Mouse (Mus musculus): ENCODE results near the gene Kcnip1. TPM values are rescaled to one million over a fixed set of nuclear protein-coding genes. Genes with fewer than 3 reads are reported as not detected.

Gene Kcnip1
- polyA plus RNA-seq, 1 experiment from 2014 or later, result 2.5 TPM

DNA sequence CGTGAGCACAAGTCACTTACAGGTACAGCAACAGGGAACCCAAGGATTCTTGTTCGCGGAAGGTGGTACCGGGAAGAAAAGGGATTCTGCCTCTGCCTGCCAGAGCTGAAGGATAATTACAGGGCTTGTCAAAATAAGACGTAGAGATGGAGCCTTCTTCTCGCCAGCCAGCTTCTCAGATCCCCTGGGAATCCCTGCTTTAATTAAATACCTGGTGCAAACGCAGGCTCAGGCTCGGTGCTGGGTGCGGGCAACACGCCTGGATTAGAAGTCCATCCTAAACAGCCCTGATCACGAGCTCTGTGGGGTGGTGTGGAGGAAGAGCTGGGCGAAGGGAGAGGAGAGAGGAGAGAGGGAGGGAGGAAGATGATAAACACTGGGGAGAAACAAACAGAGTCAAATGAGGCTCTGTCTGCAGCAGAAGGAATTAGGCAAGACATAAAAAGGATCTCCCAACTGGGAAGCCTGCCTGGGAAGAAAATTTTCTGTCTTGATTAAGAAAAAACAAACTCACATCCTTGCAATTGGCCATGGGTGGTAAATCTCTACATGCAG, 194.8 kb downstream of the Kcnip1 start:
- 51% methylated on average over 12 of the region's 12 CpGs for WGBS
- no peaks in the 10 kb centered on the region for H3K4me1 ChIP-seq (replicated peaks; ENCODE audit: control insufficient read depth, insufficient read depth, low read length)

DNA sequence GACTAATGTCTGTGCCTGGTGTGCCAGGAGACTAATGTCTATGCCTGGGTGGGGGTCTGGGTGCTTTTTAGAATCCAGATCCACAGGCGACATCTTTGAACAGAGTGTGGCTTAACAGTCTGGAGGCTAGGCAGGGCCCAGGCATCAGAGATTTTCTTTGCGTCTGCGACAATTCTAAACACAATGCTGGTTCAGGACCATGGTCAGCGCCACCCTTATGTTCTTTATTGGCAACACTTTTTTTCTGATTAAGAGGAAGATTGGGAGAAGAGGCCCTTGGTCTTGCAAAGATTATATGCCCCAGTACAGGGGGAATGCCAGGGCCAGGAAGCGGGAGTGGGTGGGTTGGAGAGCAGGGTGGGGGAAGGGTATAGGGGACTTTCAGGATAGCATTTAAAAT, 205.6 kb downstream of the Kcnip1 start:
- no peak overlapping the region for H3K9ac ChIP-seq (ENCODE audit: low read depth, low read length)
- no peak for TF ChIP-seq CTCF (IDR thresholded peaks at IDR 0.05; ENCODE audit: low read depth)
- no peak overlapping the region for H3K4me3 ChIP-seq (ENCODE audit: low read depth, low read length)
- no peak for ATAC-seq
- no peak overlapping the region for H3K27ac ChIP-seq (ENCODE audit: low read depth, low read length)
- no peaks in the 10 kb centered on the region for H3K36me3 ChIP-seq (ENCODE audit: control insufficient read depth, insufficient read depth)
- H3K27me3 ChIP-seq (replicated peaks; ENCODE audit: control insufficient read depth, insufficient read depth, low read length), result no peaks in the 10 kb centered on the region
- H3K4me1 ChIP-seq (replicated peaks; ENCODE audit: control insufficient read depth, insufficient read depth, low read length), result no peaks in the 10 kb centered on the region
- 21% methylated on average over 5 of the region's 5 CpGs for WGBS
- no peak overlapping the region for H3K4me2 ChIP-seq (replicated peaks; ENCODE audit: low read depth)
- no peaks in the 10 kb centered on the region for H3K9me3 ChIP-seq (ENCODE audit: control insufficient read depth)

More for the DNA sequence above, 194.8 kb downstream of the Kcnip1 start:
- no peak for TF ChIP-seq CTCF (IDR thresholded peaks at IDR 0.05; ENCODE audit: low read depth)
- Histone ChIP-seq H3K27me3 (replicated peaks; ENCODE audit: control insufficient read depth, insufficient read depth, low read length) (no peaks in the 10 kb centered on the region), H3K4me2 (replicated peaks; ENCODE audit: low read depth) (no peak overlapping the region), H3K27ac (ENCODE audit: low read depth, low read length) (no peak overlapping the region), H3K36me3 (ENCODE audit: control insufficient read depth, insufficient read depth) (no peaks in the 10 kb centered on the region), H3K4me3 (ENCODE audit: low read depth, low read length) (no peak overlapping the region), H3K9ac (ENCODE audit: low read depth, low read length) (no peak overlapping the region), H3K9me3 (ENCODE audit: control insufficient read depth) (no peaks in the 10 kb centered on the region)
- ATAC-seq, result no peak

DNA sequence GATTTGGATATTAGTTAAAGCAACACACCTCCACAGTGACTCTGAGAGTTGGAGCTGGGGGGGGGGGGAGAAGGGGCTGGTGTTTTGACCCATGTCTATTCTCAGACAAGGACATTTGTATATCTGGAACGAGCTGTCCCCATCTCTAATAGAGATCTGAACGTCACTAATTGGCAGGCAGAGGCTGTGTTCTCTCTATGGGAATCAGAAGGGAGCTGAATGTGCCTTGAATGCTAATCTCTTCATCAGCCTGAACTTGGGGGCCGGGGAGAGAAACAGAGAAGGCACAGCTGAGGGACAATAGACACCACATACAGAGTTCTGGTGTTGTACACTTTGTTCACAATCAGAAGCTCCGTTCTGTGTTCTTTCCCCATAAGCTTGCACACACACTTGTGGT, 206.4 kb downstream of the Kcnip1 start:
- WGBS, result 76% methylated on average over 4 of the region's 4 CpGs
- H3K4me2 ChIP-seq (replicated peaks; ENCODE audit: low read depth), result no peak overlapping the region
- no peaks in the 10 kb centered on the region for H3K9me3 ChIP-seq (ENCODE audit: control insufficient read depth)
- H3K4me3 ChIP-seq (ENCODE audit: low read depth, low read length), result no peak overlapping the region
- TF ChIP-seq CTCF (IDR thresholded peaks at IDR 0.05; ENCODE audit: low read depth), result no peak
- H3K9ac ChIP-seq (ENCODE audit: low read depth, low read length), result no peak overlapping the region
- no peak overlapping the region for H3K27ac ChIP-seq (ENCODE audit: low read depth, low read length)
- H3K36me3 ChIP-seq (ENCODE audit: control insufficient read depth, insufficient read depth), result no peaks in the 10 kb centered on the region
- no peaks in the 10 kb centered on the region for H3K27me3 ChIP-seq (replicated peaks; ENCODE audit: control insufficient read depth, insufficient read depth, low read length)
- ATAC-seq, result no peak
- H3K4me1 ChIP-seq (replicated peaks; ENCODE audit: control insufficient read depth, insufficient read depth, low read length), result no peaks in the 10 kb centered on the region

DNA sequence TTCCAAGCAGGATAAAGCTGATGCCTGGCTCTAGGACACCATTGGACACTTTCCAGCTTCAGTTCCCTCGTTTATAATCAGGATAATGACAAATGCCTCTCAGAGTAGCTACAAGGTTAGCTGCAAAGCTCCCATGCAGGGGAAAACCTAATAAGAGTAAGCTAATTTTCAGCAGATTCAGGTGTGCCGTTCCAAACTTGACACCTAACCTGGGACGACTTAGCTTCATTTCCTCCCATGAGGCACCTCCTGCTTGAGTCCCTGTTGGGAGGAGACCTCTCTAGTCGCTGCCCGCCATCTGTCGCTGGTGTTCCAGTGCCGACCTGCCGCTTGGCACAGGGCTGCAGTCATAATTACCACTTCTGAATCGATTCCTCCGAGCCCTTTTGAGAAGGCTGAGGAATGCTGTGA, 211.4 kb downstream of the Kcnip1 start:
- Histone ChIP-seq H3K9ac (ENCODE audit: low read depth, low read length) (no peak overlapping the region), H3K27ac (ENCODE audit: low read depth, low read length) (no peak overlapping the region), H3K4me2 (replicated peaks; ENCODE audit: low read depth) (no peak overlapping the region), H3K27me3 (replicated peaks; ENCODE audit: control insufficient read depth, insufficient read depth, low read length) (no peaks in the 10 kb centered on the region), H3K9me3 (ENCODE audit: control insufficient read depth) (no peaks in the 10 kb centered on the region), H3K4me1 (replicated peaks; ENCODE audit: control insufficient read depth, insufficient read depth, low read length) (no peaks in the 10 kb centered on the region), H3K4me3 (ENCODE audit: low read depth, low read length) (no peak overlapping the region), H3K36me3 (ENCODE audit: control insufficient read depth, insufficient read depth) (no peaks in the 10 kb centered on the region)
- 47% methylated on average over 10 of the region's 10 CpGs for WGBS
- TF ChIP-seq CTCF (IDR thresholded peaks at IDR 0.05; ENCODE audit: low read depth), result no peak
- ATAC-seq, result no peak

DNA sequence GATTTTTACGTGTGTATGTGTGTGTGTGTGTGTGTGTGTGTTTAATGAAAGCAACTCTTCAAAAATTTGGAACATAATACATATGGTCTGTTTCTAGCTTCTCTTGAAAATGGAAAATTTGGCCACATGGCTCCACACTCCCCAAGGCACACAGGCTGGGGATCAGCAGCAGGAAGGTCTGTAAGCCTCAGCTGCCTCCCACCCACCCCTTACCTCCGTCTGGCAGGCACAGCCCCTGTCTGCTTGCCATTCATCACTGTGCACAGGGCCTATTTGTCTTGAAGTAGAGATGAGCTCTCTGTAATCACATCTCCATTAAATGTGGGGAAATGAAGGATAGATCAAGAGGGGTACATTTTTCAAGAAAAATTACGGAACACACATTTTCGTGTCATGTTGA, 212.7 kb downstream of the Kcnip1 start:
- no peaks in the 10 kb centered on the region for H3K4me1 ChIP-seq (replicated peaks; ENCODE audit: control insufficient read depth, insufficient read depth, low read length)
- 58% methylated on average over 4 of the region's 4 CpGs for WGBS
- no peak for ATAC-seq
- H3K9me3 ChIP-seq (ENCODE audit: control insufficient read depth), result no peaks in the 10 kb centered on the region
- no peak overlapping the region for H3K4me3 ChIP-seq (ENCODE audit: low read depth, low read length)
- no peaks in the 10 kb centered on the region for H3K36me3 ChIP-seq (ENCODE audit: control insufficient read depth, insufficient read depth)
- H3K4me2 ChIP-seq (replicated peaks; ENCODE audit: low read depth), result no peak overlapping the region
- TF ChIP-seq CTCF (IDR thresholded peaks at IDR 0.05; ENCODE audit: low read depth), result no peak
- H3K9ac ChIP-seq (ENCODE audit: low read depth, low read length), result no peak overlapping the region
- H3K27me3 ChIP-seq (replicated peaks; ENCODE audit: control insufficient read depth, insufficient read depth, low read length), result no peaks in the 10 kb centered on the region
- no peak overlapping the region for H3K27ac ChIP-seq (ENCODE audit: low read depth, low read length)

DNA sequence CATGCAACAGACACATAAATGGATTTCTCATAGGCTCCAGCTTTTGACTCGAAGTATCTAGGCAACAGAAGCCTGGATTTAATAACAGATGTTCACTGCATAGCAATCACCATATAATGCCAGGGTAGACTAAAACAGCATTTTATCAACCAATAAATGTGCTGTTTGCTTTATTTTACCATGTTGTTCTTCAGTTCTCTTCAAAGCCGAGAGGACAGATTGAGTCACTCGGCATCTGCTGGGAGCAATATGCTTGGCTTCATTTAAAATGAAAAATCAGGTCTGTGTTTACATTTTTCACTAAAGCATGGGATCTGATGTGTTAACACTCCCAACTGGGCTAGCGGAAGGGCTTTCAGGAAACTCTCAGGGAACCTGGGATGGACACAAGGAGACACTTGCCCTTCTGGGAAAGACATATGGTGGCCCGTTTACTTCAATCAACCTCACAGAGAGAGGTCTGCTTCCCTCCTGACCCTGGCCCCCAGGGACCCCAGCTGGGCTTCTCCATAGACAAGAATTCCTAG, 220.3 kb downstream of the Kcnip1 start:
- H3K4me3 ChIP-seq (ENCODE audit: low read depth, low read length), result no peak overlapping the region
- H3K36me3 ChIP-seq (ENCODE audit: control insufficient read depth, insufficient read depth), result no peaks in the 10 kb centered on the region
- no peak overlapping the region for H3K9ac ChIP-seq (ENCODE audit: low read depth, low read length)
- TF ChIP-seq CTCF (IDR thresholded peaks at IDR 0.05; ENCODE audit: low read depth), result no peak
- no peaks in the 10 kb centered on the region for H3K27me3 ChIP-seq (replicated peaks; ENCODE audit: control insufficient read depth, insufficient read depth, low read length)
- 56% methylated on average over 5 of the region's 5 CpGs for WGBS
- no peak overlapping the region for H3K27ac ChIP-seq (ENCODE audit: low read depth, low read length)
- H3K4me1 ChIP-seq (replicated peaks; ENCODE audit: control insufficient read depth, insufficient read depth, low read length), result no peaks in the 10 kb centered on the region
- no peak overlapping the region for H3K4me2 ChIP-seq (replicated peaks; ENCODE audit: low read depth)
- ATAC-seq, result no peak
- no peaks in the 10 kb centered on the region for H3K9me3 ChIP-seq (ENCODE audit: control insufficient read depth)

DNA sequence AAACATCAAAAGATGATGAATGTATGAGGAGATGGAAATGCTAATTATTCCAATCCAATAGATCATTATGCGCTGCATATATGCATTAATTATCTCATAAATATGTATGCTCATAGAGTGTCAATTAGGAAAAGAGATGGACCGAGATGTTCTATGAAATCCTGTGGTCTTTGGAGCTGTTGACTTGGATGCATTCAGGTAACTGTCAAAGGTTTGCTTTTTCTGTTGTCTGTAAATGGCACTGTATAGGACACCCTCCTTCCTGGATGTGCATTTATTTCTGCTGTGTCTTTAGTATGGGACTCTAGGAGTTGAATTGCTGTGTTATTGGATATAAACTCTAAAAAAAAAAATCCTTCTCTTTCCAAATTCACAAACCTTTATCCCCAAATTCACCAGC, 220.9 kb downstream of the Kcnip1 start:
- H3K27ac ChIP-seq (ENCODE audit: low read depth, low read length), result no peak overlapping the region
- no peak for ATAC-seq
- no peaks in the 10 kb centered on the region for H3K4me1 ChIP-seq (replicated peaks; ENCODE audit: control insufficient read depth, insufficient read depth, low read length)
- H3K4me3 ChIP-seq (ENCODE audit: low read depth, low read length), result no peak overlapping the region
- no peak overlapping the region for H3K4me2 ChIP-seq (replicated peaks; ENCODE audit: low read depth)
- no peak for TF ChIP-seq CTCF (IDR thresholded peaks at IDR 0.05; ENCODE audit: low read depth)
- no peak overlapping the region for H3K9ac ChIP-seq (ENCODE audit: low read depth, low read length)
- WGBS, result 87% methylated on average over 2 of the region's 2 CpGs
- H3K27me3 ChIP-seq (replicated peaks; ENCODE audit: control insufficient read depth, insufficient read depth, low read length), result no peaks in the 10 kb centered on the region
- H3K9me3 ChIP-seq (ENCODE audit: control insufficient read depth), result no peaks in the 10 kb centered on the region
- no peaks in the 10 kb centered on the region for H3K36me3 ChIP-seq (ENCODE audit: control insufficient read depth, insufficient read depth)
